Mouse (Mus musculus) adrenal gland, postnatal 10 days (tissue): ENCODE data around the gene Washc4. TPM values are rescaled to one million over a fixed set of nuclear protein-coding genes. Genes with fewer than 3 reads are reported as not detected.
A peak's percentile ranks its signal among the peaks of the same experiment; 100 is the strongest.

ENCODE experiments used
- DNase-seq: peaks from one replicate; pipeline ENCODE4 v3.0.0; 2021; ENCODE audit warnings: mixed read lengths
- total RNA-seq, 2 experiments: library from RNA; stranded (reverse); gene quantifications; 2 replicates each; pipeline ENCODE4 v1.2.3; 2021

The Washc4 gene
- total RNA-seq, 2 experiments from 2014 or later, result 18.0 to 20.8 TPM

DNA sequence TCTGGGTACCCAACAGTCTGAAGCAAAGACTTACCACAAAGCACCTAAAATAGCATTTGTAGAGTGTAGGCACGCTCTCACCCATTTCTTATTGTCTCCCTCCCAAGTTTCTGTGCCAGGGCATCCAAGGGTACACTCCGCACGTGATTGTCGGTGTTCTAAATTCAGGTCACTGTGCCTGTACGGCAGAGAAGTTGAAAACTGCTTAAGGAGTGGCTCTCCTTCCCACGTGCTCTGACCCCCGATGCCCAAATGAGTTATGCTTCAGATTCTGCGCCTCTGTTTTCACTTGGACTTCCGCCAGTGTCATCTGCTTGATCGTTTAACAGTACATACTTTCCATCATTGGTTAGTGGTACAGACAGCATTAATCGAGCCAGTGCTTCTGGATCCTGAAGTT lies 57.1 kb downstream of the Washc4 start:
- no peak for DNase-seq

DNA sequence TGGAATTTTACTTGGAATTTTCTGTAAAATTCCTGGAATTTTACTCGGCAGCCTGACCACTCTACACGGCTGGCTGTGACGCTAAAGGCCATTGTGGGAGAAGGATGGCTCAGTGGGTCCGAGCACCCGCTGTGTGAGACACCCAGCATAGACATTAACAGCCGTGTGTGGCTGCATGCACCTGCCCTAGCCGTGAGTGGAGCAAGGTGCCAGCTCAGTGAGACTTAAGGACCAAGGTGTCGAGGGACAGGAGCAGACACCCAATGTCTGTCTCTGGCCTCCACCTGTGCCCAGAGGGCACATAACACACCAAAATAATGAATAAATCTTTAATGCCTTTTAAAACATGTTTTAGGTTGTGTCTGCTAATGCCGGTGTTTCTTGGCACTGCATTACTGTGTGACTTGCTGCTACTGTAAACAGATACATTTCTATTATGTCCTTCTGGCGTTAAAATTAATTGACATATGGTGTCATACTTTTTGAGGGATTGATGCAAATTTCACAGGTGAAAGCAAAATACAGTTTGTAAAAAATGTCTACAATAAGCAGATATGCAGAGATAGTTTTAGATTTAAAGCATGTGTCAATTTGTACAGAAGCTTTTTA lies 60.5 kb downstream of the Washc4 start:
- DNase-seq, result no peak

DNA sequence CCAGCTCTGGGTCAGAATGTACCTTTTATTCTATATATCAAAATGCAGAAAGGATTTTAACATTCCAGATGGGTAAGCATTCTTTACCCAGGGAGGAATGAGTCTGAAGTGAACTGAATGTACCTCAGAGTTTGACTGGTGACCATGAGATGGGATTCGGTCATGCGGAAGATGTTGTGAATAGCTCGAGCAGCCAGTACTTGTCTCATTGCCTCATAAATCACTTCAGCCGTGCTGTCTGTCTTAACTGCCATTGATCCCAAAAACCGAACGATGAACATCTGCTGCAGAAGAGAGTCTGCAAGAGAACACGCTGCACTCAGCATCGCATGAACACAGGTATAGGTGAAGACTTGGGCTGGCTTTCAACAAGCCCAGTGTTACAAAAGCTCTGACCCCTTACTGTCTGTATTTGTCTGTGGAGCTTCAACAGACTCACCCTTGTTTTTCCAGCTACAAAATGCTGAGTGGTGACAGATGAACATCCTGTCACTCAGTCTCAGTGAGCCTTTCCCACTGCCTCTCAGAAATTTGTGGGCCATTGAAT lies 62.2 kb downstream of the Washc4 start:
- DNase-seq, result no peak

- DNase-seq, result no peak
These were observed 63.6 kb downstream of the Washc4 start for GRCm38 (mm10) chr10:83607111-83607510.

DNA sequence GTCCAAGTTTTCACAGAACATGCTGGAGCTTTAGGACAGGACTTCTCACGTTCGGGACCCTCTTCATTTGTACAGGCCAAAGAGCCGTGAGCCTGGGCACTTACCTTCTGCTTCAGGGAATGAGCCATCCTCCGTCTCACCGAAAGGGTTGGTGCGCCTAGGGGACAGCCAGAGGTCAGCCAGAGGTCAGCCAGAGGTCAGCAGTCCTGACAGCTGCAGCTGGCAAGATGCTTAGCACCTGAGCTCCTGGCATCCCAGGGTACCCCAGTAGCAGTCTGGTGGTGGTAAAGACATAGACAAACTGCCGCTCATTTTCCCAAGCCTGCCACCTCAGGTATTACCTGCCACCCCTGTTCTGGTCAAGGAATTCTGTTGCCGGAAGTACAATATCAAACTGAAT lies 65.0 kb downstream of the Washc4 start:
- no peak for DNase-seq

DNA sequence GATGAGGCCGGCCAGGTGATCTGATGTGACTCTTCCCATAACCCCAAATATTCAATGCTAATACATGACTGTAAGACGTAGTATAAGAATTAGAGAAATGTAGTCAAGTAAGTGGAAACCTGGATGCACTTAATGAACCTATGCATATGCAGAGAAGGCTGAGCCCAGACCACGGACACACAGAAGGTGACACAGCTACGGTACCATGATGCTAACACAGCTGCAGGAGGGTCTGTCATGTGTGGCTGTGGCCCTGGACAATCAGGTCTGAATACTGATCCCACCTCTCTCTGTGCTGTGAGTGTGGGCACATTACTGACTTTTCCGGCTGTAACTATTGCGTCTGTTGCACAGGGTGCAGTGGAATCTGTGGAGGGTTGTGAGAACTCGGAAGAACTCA lies 67.0 kb downstream of the Washc4 start:
- no peak for DNase-seq

DNA sequence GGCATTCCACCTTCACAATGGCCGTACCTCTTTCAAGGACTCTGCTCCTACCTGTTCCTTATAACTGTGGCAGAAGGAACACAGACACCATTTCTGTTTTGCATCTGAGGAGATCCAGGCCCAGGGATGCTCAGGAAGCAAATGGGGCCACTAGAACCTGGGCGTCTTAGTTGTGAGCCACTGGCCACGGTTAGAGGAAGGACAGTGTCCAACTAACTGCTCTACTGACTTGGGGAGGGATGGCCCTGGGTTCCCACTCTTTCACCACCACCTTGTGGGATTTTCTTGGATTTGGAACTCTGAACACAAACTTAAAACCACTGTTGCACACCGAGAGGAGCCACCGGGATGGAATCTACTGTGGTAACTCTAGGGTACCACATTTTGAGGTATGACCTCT lies 68.3 kb downstream of the Washc4 start:
- no peak for DNase-seq

DNA sequence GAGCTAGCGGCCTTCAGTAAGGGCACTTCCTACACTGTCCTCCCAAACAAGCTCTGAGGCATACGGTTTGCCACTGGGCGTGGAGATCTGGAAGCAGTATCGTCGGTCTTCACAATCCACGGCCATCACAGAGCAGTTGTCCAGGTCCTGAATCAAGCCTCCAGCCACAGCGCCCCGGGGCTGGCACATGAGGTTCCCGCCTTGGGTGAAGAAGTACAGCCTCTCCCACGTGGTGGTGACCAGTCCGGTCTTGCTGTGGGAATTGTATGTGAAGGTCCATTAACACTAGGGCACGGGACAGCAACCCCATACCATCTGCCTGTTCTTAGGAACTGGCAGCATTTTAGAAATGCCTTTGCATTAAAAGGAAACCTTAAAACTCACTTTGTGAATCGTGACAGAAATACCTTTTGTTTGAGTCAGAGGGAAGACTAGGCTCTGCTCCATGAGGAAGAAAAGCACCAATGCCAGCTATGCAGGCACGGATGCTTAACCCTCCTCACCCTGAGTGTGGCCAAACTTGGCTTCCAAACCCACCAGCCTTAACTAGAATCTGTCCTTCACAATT lies 69.2 kb downstream of the Washc4 start:
- no peak for DNase-seq

GRCm38 (mm10) chr10:83617366-83617765 lies 73.8 kb downstream of the Washc4 start:
- peak; percentile 41 for DNase-seq

GRCm38 (mm10) chr10:83618819-83619440 lies 75.4 kb downstream of the Washc4 start:
- DNase-seq, result no peak

DNA sequence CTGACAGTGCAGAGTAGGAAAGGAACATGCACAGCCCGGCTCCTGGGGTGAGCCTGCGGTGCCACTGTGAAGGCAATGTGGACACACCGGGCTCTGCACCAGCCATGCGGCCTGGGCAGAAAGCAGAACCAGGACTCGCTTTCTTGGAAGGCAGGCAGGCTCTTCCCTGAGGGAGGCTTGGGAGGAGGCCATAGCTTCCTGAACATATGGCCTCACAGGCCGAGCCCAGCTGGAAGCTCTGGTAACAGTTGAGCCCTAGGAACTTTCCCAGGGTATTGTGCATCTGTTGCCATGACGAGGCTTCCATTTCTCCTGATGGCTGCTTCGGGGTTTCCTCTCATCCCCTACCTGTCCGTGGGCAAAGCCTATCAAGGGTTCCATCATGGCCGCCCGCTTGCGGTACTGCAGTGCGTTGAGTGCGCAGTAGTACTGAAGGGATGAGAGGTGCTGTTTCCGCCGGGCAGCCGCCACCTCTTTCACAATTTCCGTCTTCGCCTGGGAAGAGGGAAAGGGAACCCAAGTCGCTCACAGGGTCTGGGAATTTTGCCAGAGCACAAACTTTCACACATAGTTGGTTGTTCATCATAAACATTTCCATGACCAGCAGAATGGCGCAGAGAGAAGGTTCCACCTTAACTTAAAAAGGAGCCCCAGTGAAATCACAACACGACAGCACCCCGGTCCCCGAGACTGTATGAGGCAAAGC lies 77.0 kb downstream of the Washc4 start:
- no peak for DNase-seq

- no peak for DNase-seq
These were observed 80.5 kb downstream of the Washc4 start for GRCm38 (mm10) chr10:83624065-83624464.

GRCm38 (mm10) chr10:83624841-83625240 lies 81.3 kb downstream of the Washc4 start:
- no peak for DNase-seq

DNA sequence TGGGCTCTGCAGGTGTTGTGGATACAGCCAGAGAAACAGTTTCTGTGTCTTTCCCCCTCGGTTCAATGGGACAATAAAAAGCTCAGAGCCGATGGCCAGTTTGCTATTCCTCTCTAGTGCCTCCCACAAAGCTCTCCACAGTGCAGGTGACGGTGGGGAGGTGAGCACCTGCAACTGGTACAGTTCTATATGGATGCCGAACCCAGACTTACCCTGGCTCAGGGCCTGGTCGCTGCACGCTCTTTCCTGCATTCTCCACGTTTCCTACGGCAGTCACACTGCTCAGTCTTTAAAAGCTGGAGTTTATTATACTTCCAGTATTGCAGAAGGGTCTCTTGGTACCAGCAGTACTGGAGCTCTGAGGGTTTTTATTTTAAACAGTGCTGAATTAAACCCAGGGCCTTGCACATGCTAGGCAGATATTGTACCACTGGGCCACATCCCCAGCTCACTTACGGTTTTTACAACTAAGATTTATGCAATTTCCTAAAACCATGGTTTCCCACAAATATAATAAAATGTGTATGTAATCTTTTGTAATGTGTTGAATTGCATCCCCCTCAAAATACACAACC lies 83.6 kb downstream of the Washc4 start:
- DNase-seq, result no peak

DNA sequence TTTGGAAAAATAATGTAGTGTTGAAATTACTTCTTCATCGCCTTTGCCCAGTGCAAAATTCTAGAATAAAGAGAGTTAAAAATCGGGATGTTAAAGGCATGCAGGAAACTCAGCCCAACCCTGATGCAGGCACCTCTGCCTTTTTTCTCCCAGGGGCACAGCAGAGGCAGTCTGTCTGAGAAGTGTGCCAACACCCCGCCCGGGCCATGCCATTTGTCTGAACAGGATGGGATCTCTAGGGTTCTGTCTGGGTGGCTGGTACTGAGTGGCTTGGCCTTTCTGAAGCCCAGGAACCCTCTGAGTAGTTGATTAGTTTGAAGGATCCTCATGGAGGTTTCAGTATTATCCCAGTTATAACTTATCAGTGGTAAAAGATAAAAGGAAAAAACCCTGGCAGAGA lies 84.7 kb downstream of the Washc4 start:
- no peak for DNase-seq

GRCm38 (mm10) chr10:83629190-83629781 lies 85.7 kb downstream of the Washc4 start:
- DNase-seq, result no peak

DNA sequence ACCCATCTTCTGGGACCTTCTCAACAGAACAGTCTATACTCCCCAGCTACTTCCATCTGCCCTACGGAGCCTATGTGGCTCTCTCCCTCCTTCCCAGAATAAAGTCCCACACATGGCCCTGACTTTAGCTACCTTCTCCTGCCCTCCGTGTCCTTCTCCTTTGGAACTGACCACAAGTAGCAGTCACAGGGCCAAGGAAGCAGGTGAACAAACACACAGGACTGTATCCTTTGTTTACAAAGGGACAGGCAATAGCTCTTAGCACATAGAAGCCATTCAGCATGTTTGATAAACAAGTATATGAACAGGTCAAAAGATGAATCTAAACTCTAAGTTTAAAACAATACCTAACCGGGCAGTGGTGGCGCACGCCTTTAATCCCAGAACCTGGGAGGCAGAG lies 86.3 kb downstream of the Washc4 start:
- DNase-seq, result no peak

GRCm38 (mm10) chr10:83630899-83631298 lies 87.3 kb downstream of the Washc4 start:
- peak; percentile 45 for DNase-seq

DNA sequence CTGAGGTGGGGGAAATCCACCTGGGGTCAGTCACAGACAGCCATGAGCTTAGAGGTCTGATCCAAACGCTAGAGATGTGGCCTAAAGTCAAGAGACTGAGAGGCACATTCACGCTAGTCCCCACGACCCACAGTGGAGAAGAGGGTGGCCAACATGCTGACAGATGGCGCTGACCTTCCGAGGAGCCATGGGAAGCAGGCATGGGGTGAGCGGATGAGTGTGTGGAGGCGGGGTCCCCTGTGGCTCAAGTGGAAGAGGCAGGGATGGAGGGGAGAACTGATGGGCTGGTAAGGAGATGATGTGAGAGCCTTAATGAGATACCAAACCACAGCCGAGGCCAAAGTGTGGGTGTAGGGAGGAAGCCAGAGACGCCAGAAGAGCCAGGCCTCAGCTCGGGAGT lies 88.2 kb downstream of the Washc4 start:
- DNase-seq, result no peak

DNA sequence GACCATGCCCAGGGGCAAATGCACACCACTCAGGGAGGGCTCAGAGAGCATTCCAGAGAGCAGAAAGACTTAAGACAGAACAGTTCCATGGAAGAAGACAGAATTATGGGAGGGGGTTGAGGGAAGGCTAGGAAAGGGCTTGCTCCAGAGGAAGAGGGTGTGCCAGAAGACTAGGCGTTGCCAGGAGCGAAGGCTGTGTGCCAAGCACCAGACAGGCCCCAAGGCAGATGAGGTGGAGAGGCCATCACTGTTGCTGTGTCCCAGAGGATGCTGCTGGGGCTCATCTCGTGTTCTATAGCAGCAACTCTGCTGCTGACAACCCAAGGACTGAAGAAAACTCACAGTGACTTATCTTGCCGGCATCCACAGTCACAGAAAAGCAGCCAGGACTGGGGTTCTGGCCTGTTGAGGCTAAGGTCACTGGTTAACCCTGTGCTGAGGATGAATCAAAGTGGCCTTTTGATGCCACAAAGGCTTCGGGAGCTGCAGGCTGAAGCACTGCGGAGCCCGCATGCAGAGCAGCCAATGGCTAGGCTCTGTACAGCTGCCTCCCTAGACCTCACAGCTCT lies 89.3 kb downstream of the Washc4 start:
- peak; percentile 38 for DNase-seq

- peak; percentile 43 for DNase-seq
These were observed 90.9 kb downstream of the Washc4 start for GRCm38 (mm10) chr10:83634461-83634860.

DNA sequence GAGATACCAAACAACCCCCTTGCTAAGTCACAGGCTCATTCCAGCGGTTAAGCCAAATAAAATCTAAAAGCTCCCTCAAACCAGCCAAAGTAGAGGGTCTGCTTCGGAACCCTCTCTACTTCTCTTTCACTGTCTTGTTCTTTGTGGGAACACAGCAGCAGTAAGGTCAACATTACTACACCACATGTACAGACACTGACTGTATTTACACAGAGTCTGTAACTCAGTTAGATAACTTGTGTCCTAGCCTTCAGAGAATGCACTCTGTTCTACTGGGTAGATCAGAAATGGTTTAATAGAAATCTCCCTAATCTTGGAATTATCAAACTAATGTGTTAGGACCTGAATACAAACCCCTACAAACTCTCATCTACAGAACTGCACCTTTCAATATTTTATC lies 92.6 kb downstream of the Washc4 start:
- DNase-seq, result no peak
